In the genomic region with DNA sequence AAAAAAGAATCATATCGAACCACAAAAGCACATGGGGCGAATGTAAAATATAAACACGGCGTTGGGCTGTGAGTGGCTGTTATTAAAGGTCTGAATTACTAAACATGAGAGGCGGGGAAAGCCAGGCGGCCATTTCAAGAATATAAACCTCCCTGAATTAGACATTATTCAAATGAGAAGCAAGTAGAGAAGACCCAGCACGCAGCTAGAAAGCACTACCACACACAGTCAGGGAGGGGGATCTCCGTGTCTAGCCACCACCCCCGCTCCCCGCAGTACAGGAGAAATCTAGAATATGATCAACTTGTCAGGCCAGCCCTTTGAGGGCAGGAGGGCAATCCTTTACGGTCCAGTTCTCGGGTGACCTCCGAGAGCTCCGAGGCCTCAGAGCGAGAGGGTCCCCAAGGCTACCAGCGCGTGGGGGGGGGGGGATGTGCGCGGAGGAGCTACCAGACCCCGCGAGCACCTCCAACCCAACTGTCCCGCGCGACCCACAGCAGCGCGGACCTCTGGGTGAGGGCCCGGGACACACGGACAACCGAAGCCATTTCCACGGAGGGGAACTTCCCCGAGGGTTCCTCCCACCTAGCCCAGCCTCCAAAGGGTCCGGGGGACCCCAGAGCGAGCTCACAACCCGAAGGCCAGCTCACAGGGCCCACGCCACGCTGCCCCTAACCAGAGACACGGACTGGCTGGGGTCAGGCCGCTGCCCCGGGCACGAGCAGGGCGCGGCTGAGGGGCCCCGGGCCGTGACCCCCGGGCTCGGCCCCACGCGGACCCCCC, we compare ENCODE assay signal across 1 mouse cellular context.
TF ChIP-seq lines count a peak whose summit lies in the region.

No protein-coding gene starts in this region.

TF ChIP-seq in CH12.LX, 34 proteins besides CTCF, POLR2A, EP300 and RAD21 (continued from another document):
- TF ChIP-seq HCFC1 (IDR thresholded peaks at IDR 0.05; ENCODE audit: low read depth, low read length): peak; percentile 44; the same call in 1 of the 2 replicates
- TF ChIP-seq JUND (conservative IDR thresholded peaks at IDR 0.05; ENCODE audit: low read depth, low read length): no peak
- peak; percentile 57 for TF ChIP-seq IRF4 (IDR thresholded peaks at IDR 0.05; ENCODE audit: low read depth, low read length)
- peak; percentile 70; the same call in 1 of the 2 replicates for TF ChIP-seq NELFE (IDR thresholded peaks at IDR 0.05; ENCODE audit: low read depth, low read length)
- peak; percentile 56; the same call in 1 of the 2 replicates for TF ChIP-seq MXI1 (IDR thresholded peaks at IDR 0.05; ENCODE audit: low read depth, low read length)
- peak; percentile 98 for TF ChIP-seq SIN3A (IDR thresholded peaks at IDR 0.05; ENCODE audit: low read length)
- TF ChIP-seq MAX (IDR thresholded peaks at IDR 0.05; ENCODE audit: low read length): peak; percentile 92
- no peak for TF ChIP-seq SMC3 (IDR thresholded peaks at IDR 0.05; ENCODE audit: low read depth, low read length)
- TF ChIP-seq ELF1 (IDR thresholded peaks at IDR 0.05; ENCODE audit: low read depth, low read length): no peak
- TF ChIP-seq ZNF384 (IDR thresholded peaks at IDR 0.05; ENCODE audit: low read depth, low read length): peak; percentile 84
- 0 out of 2 replicates have a peak, but pooled peaks have one; percentile 55 for TF ChIP-seq MAZ (IDR thresholded peaks at IDR 0.05; ENCODE audit: low read depth, low read length)
- TF ChIP-seq ETS1 (conservative IDR thresholded peaks at IDR 0.05; ENCODE audit: low read depth, low read length): peak; percentile 65; the same call in 1 of the 2 replicates
- peak; percentile 69; the same call in 1 of the 2 replicates for TF ChIP-seq TCF12 (IDR thresholded peaks at IDR 0.05; ENCODE audit: low read depth, low read length)
